ENCODE assay signal across 13 mouse cellular contexts in genomic region chr9:61554611-61555010, GRCm38 (mm10).
DNase-seq lines count a peak whose midpoint lies in the region; ATAC-seq lines count a peak whose summit lies in the region.
"Had no signal": no experiment of that assay in that cellular context is flagged by ENCODE, and none has a peak within 500 bp of the region (broad histone marks: within the 10 kb centered on the region; RNA-seq: fewer than 3 reads in every experiment).

No protein-coding gene starts in this region.

- H3K9ac ChIP-seq in midbrain, embryonic 16.5 days (ENCODE audit: low read depth, low read length): no peak overlapping the region
- H3K9ac ChIP-seq: liver, embryonic 15.5 days; midbrain, embryonic 12.5 days; neural tube, embryonic 15.5 days had no signal

- WGBS in midbrain, embryonic 16.5 days: 85% methylated on average over 7 of the region's 7 CpGs

- no peaks in the 10 kb centered on the region for H3K36me3 ChIP-seq in midbrain, embryonic 16.5 days (ENCODE audit: control insufficient read depth, insufficient read depth, low read length)
- H3K36me3 ChIP-seq: liver, embryonic 15.5 days; midbrain, embryonic 12.5 days; neural tube, embryonic 15.5 days had no signal

- DNase-seq in adrenal gland, adult (ENCODE audit: inconsistent age in 2 of 2, low spot score in 1 of 2): peak; percentile 83 to 87
- DNase-seq in adrenal gland, postnatal 4 days (ENCODE audit: low spot score in 2 of 2): no peak
- peak; percentile 11 for DNase-seq in urinary bladder, postnatal 14 days (ENCODE audit: low spot score)
- DNase-seq in urinary bladder, postnatal 4 days (ENCODE audit: low spot score in 2 of 2): no peak
- peak; percentile 68 to 74 for DNase-seq in heart, postnatal 10 days
- DNase-seq in thymus, postnatal 10 days (ENCODE audit: low spot score in 2 of 2): no peak
- DNase-seq: kidney, postnatal 14 days; spleen, adult 18-20 months had no signal

- no peak overlapping the region for H3K4me3 ChIP-seq in midbrain, embryonic 16.5 days (ENCODE audit: low read depth, low read length)
- H3K4me3 ChIP-seq: liver, embryonic 15.5 days; midbrain, embryonic 12.5 days; neural tube, embryonic 15.5 days had no signal

- no peak overlapping the region for H3K27ac ChIP-seq in midbrain, embryonic 16.5 days (ENCODE audit: low read length)
- H3K27ac ChIP-seq: liver, embryonic 15.5 days; midbrain, embryonic 12.5 days; neural tube, embryonic 15.5 days had no signal

- ATAC-seq in midbrain, embryonic 16.5 days: no peak
- ATAC-seq in megakaryocyte, adult 5-6 weeks (ENCODE audit: poor library complexity, severe bottlenecking): no peak

- no peaks in the 10 kb centered on the region for H3K9me3 ChIP-seq in midbrain, embryonic 16.5 days (replicated peaks; ENCODE audit: control insufficient read depth, low read length, poor library complexity, severe bottlenecking)
- H3K9me3 ChIP-seq: liver, embryonic 15.5 days; midbrain, embryonic 12.5 days; neural tube, embryonic 15.5 days had no signal

- intact Hi-C loops in heart, postnatal 10 days (cut with DNase I): no loop called here

- H3K27me3 ChIP-seq in midbrain, embryonic 16.5 days (ENCODE audit: control insufficient read depth, insufficient read depth, low read depth, low read length): no peaks in the 10 kb centered on the region; the same call in 1 of the 2 replicates
- H3K27me3 ChIP-seq: liver, embryonic 15.5 days; neural tube, embryonic 15.5 days had no signal

- H3K4me2 ChIP-seq in midbrain, embryonic 16.5 days (ENCODE audit: low read length): no peak overlapping the region
- H3K4me2 ChIP-seq: liver, embryonic 15.5 days; midbrain, embryonic 12.5 days; neural tube, embryonic 15.5 days had no signal

- peaks cover 1% of the 10 kb centered on the region; the same call in 1 of the 2 replicates for H3K4me1 ChIP-seq in midbrain, embryonic 16.5 days (ENCODE audit: control insufficient read depth, insufficient read depth, low read length)
- H3K4me1 ChIP-seq: liver, embryonic 15.5 days had no signal

Comparison
In these comparisons a context has a peak if more than half of its experiments do, and no peak if none do; other contexts are left out.
1. DNase-seq: peak in adrenal gland, adult (2 of 2), urinary bladder, postnatal 14 days (single experiment) and heart, postnatal 10 days (2 of 2); none in adrenal gland, postnatal 4 days (0 of 2), urinary bladder, postnatal 4 days (0 of 2) and thymus, postnatal 10 days (0 of 2).